Comparison of ENCODE assay signal across 24 mouse cellular contexts in genomic region chr6:117890257-117890656, GRCm38 (mm10). TPM values are rescaled to one million over a fixed set of nuclear protein-coding genes. Genes with fewer than 3 reads are reported as not detected.
DNase-seq lines count a peak whose midpoint lies in the region; ATAC-seq lines count a peak whose summit lies in the region.
"Had no signal": no experiment of that assay in that cellular context is flagged by ENCODE, and none has a peak within 500 bp of the region (broad histone marks: within the 10 kb centered on the region; RNA-seq: fewer than 3 reads in every experiment).

No protein-coding gene starts in this region.

- H3K4me3 ChIP-seq in liver, embryonic 12.5 days = no peak overlapping the region
- H3K4me3 ChIP-seq in hindbrain, embryonic 10.5 days = no peak overlapping the region
- H3K4me3 ChIP-seq: embryonic facial prominence, embryonic 10.5 days; erythroblast, embryonic 14.5 days; heart, embryonic 13.5 days had no signal

- ATAC-seq in liver, embryonic 12.5 days = no peak
- peak; percentile 85 for ATAC-seq in activated CD4-positive, CD25-positive, alpha-beta regulatory T cell, adult 4 months
- ATAC-seq in megakaryocyte progenitor cell, adult 5-6 weeks (replicated peaks; ENCODE audit: poor library complexity) = 0 out of 2 replicates have a peak, but pooled peaks have one; percentile 7
- ATAC-seq: forebrain, embryonic 14.5 days; hindbrain, embryonic 16.5 days had no signal

- no peaks in the 10 kb centered on the region for H3K27me3 ChIP-seq in liver, embryonic 12.5 days (replicated peaks)
- no peaks in the 10 kb centered on the region for H3K27me3 ChIP-seq in hindbrain, embryonic 10.5 days (ENCODE audit: insufficient read depth, poor library complexity, severe bottlenecking)
- H3K27me3 ChIP-seq: heart, embryonic 13.5 days had no signal

- no peak overlapping the region for H3K9ac ChIP-seq in liver, embryonic 12.5 days
- H3K9ac ChIP-seq: heart, embryonic 13.5 days had no signal

- H3K9me3 ChIP-seq in liver, embryonic 12.5 days (replicated peaks) = no peaks in the 10 kb centered on the region
- no peaks in the 10 kb centered on the region for H3K9me3 ChIP-seq in hindbrain, embryonic 10.5 days
- H3K9me3 ChIP-seq: embryonic facial prominence, embryonic 10.5 days; heart, embryonic 13.5 days had no signal

- no peaks in the 10 kb centered on the region for H3K36me3 ChIP-seq in liver, embryonic 12.5 days
- H3K36me3 ChIP-seq in hindbrain, embryonic 10.5 days = no peaks in the 10 kb centered on the region
- H3K36me3 ChIP-seq: embryonic facial prominence, embryonic 10.5 days; heart, embryonic 13.5 days had no signal

- WGBS in liver, embryonic 12.5 days (ENCODE audit: insufficient replicate concordance) = 61% methylated on average over 6 of the region's 6 CpGs
- WGBS in hindbrain, embryonic 10.5 days = 85% methylated on average over 6 of the region's 6 CpGs

- peak overlapping the region; percentile 97; the same call in 1 of the 2 replicates for H3K27ac ChIP-seq in liver, embryonic 12.5 days
- no peak overlapping the region for H3K27ac ChIP-seq in hindbrain, embryonic 10.5 days
- H3K27ac ChIP-seq: embryonic facial prominence, embryonic 10.5 days; heart, embryonic 13.5 days had no signal

- no peak overlapping the region for H3K4me2 ChIP-seq in liver, embryonic 12.5 days
- H3K4me2 ChIP-seq: heart, embryonic 13.5 days had no signal

- H3K4me1 ChIP-seq in liver, embryonic 12.5 days = peaks cover 67% of the 10 kb centered on the region
- 0 out of 2 replicates have a peak, but pooled peaks cover 5% of the 10 kb centered on the region for H3K4me1 ChIP-seq in hindbrain, embryonic 10.5 days (replicated peaks)

- no peak for DNase-seq in liver
- DNase-seq in B cell, adult 2 months = peak; percentile 47 to 55
- no peak for DNase-seq in hindbrain, embryonic 10.5 days (ENCODE audit: low spot score)
- no peak for DNase-seq in kidney, adult 11 months
- no peak for DNase-seq in heart, adult 11 months
- DNase-seq: cerebellum, postnatal 25 days; gastrocnemius, postnatal 36 days; heart, postnatal 36 days; kidney, adult 2 months; kidney, postnatal 36 days; lung, postnatal 14 days; thymus, postnatal 25 days had no signal

RNA-seq across cellular contexts. Expression of gene Hnrnpf, which starts 9.9 kb away (rescaled TPM):
- polyA plus RNA-seq in liver, embryonic 12.5 days (2016; fragmentation: Nextera tagmentation; extraction: Ambion mirVana) = 702 and 711 TPM in 2 replicates
- 100 to 1,000 TPM; 807 to 897 TPM for polyA plus RNA-seq in activated CD4-positive, CD25-positive, alpha-beta regulatory T cell, adult 4 months (2017; shearing (Covaris generic))
- 679 and 683 TPM in 2 replicates for total RNA-seq in megakaryocyte progenitor cell, adult 5-6 weeks (2015)
- 1,301 and 1,452 TPM in 2 replicates for total RNA-seq in megakaryocyte progenitor cell, adult 5-6 weeks (2017)
- polyA plus RNA-seq in hindbrain, embryonic 10.5 days (2016; fragmentation: Nextera tagmentation; extraction: Ambion mirVana) = 559 and 788 TPM in 2 replicates

RNA-seq across cellular contexts. Expression of gene Zfp239, which starts 28.4 kb away (rescaled TPM):
- polyA plus RNA-seq in liver, embryonic 12.5 days (2016; fragmentation: Nextera tagmentation; extraction: Ambion mirVana) = 4.7 and 5.6 TPM in 2 replicates
- 1 to 10 TPM; 4.1 TPM for polyA plus RNA-seq in activated CD4-positive, CD25-positive, alpha-beta regulatory T cell, adult 4 months (2017; shearing (Covaris generic))
- 4.2 and 4.7 TPM in 2 replicates for total RNA-seq in megakaryocyte progenitor cell, adult 5-6 weeks (2015)
- 2.0 and 3.3 TPM in 2 replicates for total RNA-seq in megakaryocyte progenitor cell, adult 5-6 weeks (2017)
- polyA plus RNA-seq in hindbrain, embryonic 10.5 days (2016; fragmentation: Nextera tagmentation; extraction: Ambion mirVana) = 9.9 and 12.9 TPM in 2 replicates

RNA-seq across cellular contexts. Expression of gene Fxyd4, which starts 47.2 kb away (rescaled TPM):
- polyA plus RNA-seq in liver, embryonic 12.5 days (2016; fragmentation: Nextera tagmentation; extraction: Ambion mirVana) = 0.72 and 0.73 TPM in 2 replicates
- 1 to 10 TPM; 2.3 to 7.0 TPM for polyA plus RNA-seq in activated CD4-positive, CD25-positive, alpha-beta regulatory T cell, adult 4 months (2017; shearing (Covaris generic))
- total RNA-seq in megakaryocyte progenitor cell, adult 5-6 weeks (2015) = not detected in 2 replicates
- total RNA-seq in megakaryocyte progenitor cell, adult 5-6 weeks (2017) = not detected in 2 replicates
- polyA plus RNA-seq in hindbrain, embryonic 10.5 days (2016; fragmentation: Nextera tagmentation; extraction: Ambion mirVana) = 2.1 and 2.6 TPM in 2 replicates
- total RNA-seq: adrenal gland, adult 18-20 months; gastrocnemius, postnatal 36 days; heart, postnatal 36 days; layer of hippocampus, postnatal 25 days; left cerebral cortex, postnatal 14 days; liver, adult 2 months had no signal
- polyA plus RNA-seq: erythroblast, embryonic 14.5 days had no signal

RNA-seq across cellular contexts. Expression of gene Zfp637, which starts 49.3 kb away (rescaled TPM):
- polyA plus RNA-seq in liver, embryonic 12.5 days (2016; fragmentation: Nextera tagmentation; extraction: Ambion mirVana) = 40.4 and 48.6 TPM in 2 replicates
- 10 to 100 TPM; 24.5 to 27.8 TPM for polyA plus RNA-seq in activated CD4-positive, CD25-positive, alpha-beta regulatory T cell, adult 4 months (2017; shearing (Covaris generic))
- 35.4 and 39.7 TPM in 2 replicates for total RNA-seq in megakaryocyte progenitor cell, adult 5-6 weeks (2015)
- total RNA-seq in megakaryocyte progenitor cell, adult 5-6 weeks (2017) = 27.8 and 28.1 TPM in 2 replicates
- 90.8 and 118 TPM in 2 replicates for polyA plus RNA-seq in hindbrain, embryonic 10.5 days (2016; fragmentation: Nextera tagmentation; extraction: Ambion mirVana)

Comparison
In these comparisons a context has a peak if more than half of its experiments do, and no peak if none do; other contexts are left out.
1. DNase-seq: peak in B cell, adult 2 months (2 of 2); none in liver (single experiment), hindbrain, embryonic 10.5 days (single experiment), kidney, adult 11 months (single experiment) and heart, adult 11 months (single experiment).